Comparison of ENCODE assay signal across 20 mouse cellular contexts in genomic region chr14:46418371-46419097, GRCm38 (mm10). TPM values are rescaled to one million over a fixed set of nuclear protein-coding genes. Genes with fewer than 3 reads are reported as not detected.
DNase-seq lines count a peak whose midpoint lies in the region; ATAC-seq lines count a peak whose summit lies in the region.
"Had no signal": no experiment of that assay in that cellular context is flagged by ENCODE, and none has a peak within 500 bp of the region (broad histone marks: within the 10 kb centered on the region; RNA-seq: fewer than 3 reads in every experiment).

No protein-coding gene starts in this region.

- no peak overlapping the region for H3K4me3 ChIP-seq in hindbrain, embryonic 13.5 days
- H3K4me3 ChIP-seq in hindbrain, embryonic 16.5 days (ENCODE audit: low read length), result no peak overlapping the region
- H3K4me3 ChIP-seq in forebrain, embryonic 12.5 days (replicated peaks), result no peak overlapping the region
- H3K4me3 ChIP-seq: hindbrain, embryonic 15.5 days; limb, embryonic 12.5 days; megakaryocyte, embryonic 14.5 days; neural tube, embryonic 13.5 days had no signal

- DNase-seq in R1 (ENCODE audit: low read depth, low spot score), result peak; percentile 61
- peak; percentile 34 for DNase-seq in mesoderm, embryonic 11.5 days (ENCODE audit: low read depth, low spot score)
- no peak for DNase-seq in left cerebral cortex, postnatal 14 days (ENCODE audit: low spot score in 2 of 2)
- no peak for DNase-seq in left cerebral cortex, adult 11 months (ENCODE audit: low spot score)
- DNase-seq: lung, adult 2 months; right cerebral cortex, adult 18-20 months; thymus, adult 18-20 months had no signal

- H3K4me2 ChIP-seq in hindbrain, embryonic 13.5 days, result no peak overlapping the region
- H3K4me2 ChIP-seq in hindbrain, embryonic 16.5 days (ENCODE audit: low read length), result no peak overlapping the region
- H3K4me2 ChIP-seq in forebrain, embryonic 12.5 days, result no peak overlapping the region
- H3K4me2 ChIP-seq: hindbrain, embryonic 15.5 days; limb, embryonic 12.5 days; neural tube, embryonic 13.5 days had no signal

- 0 out of 2 replicates have a peak, but pooled peaks cover 2% of the 10 kb centered on the region for H3K27me3 ChIP-seq in hindbrain, embryonic 13.5 days
- no peaks in the 10 kb centered on the region; the same call in 1 of the 2 replicates for H3K27me3 ChIP-seq in hindbrain, embryonic 16.5 days (replicated peaks; ENCODE audit: control insufficient read depth, insufficient read depth, low read length)
- peaks cover 5% of the 10 kb centered on the region for H3K27me3 ChIP-seq in forebrain, embryonic 12.5 days
- H3K27me3 ChIP-seq: hindbrain, embryonic 15.5 days; limb, embryonic 12.5 days; megakaryocyte, embryonic 14.5 days; neural tube, embryonic 13.5 days had no signal

- no peak overlapping the region for H3K27ac ChIP-seq in hindbrain, embryonic 13.5 days
- H3K27ac ChIP-seq in hindbrain, embryonic 16.5 days (ENCODE audit: low read depth, low read length), result no peak overlapping the region
- peak overlapping the region; percentile 42; the same call in 1 of the 2 replicates for H3K27ac ChIP-seq in forebrain, embryonic 12.5 days
- H3K27ac ChIP-seq: hindbrain, embryonic 15.5 days; limb, embryonic 12.5 days; neural tube, embryonic 13.5 days had no signal

- intact Hi-C loops in left cerebral cortex, postnatal 14 days (cut with DNase I), result no loop called here

- H3K9ac ChIP-seq in hindbrain, embryonic 13.5 days, result no peak overlapping the region
- no peak overlapping the region for H3K9ac ChIP-seq in hindbrain, embryonic 16.5 days (ENCODE audit: low read depth, low read length)
- H3K9ac ChIP-seq in forebrain, embryonic 12.5 days, result no peak overlapping the region
- H3K9ac ChIP-seq: hindbrain, embryonic 15.5 days; limb, embryonic 12.5 days; neural tube, embryonic 13.5 days had no signal

- H3K36me3 ChIP-seq in hindbrain, embryonic 13.5 days, result no peaks in the 10 kb centered on the region
- no peaks in the 10 kb centered on the region for H3K36me3 ChIP-seq in hindbrain, embryonic 16.5 days (ENCODE audit: control insufficient read depth, insufficient read depth, low read length)
- H3K36me3 ChIP-seq in forebrain, embryonic 12.5 days (replicated peaks), result no peaks in the 10 kb centered on the region
- H3K36me3 ChIP-seq: hindbrain, embryonic 15.5 days; limb, embryonic 12.5 days; neural tube, embryonic 13.5 days had no signal

- no peaks in the 10 kb centered on the region for H3K9me3 ChIP-seq in hindbrain, embryonic 13.5 days
- H3K9me3 ChIP-seq in hindbrain, embryonic 16.5 days (ENCODE audit: control insufficient read depth, low read length), result 0 out of 2 replicates have a peak, but pooled peaks cover 3% of the 10 kb centered on the region
- H3K9me3 ChIP-seq in forebrain, embryonic 12.5 days, result no peaks in the 10 kb centered on the region
- H3K9me3 ChIP-seq: hindbrain, embryonic 15.5 days; limb, embryonic 12.5 days had no signal

- WGBS in hindbrain, embryonic 13.5 days, result 76% methylated on average over 15 of the region's 15 CpGs
- WGBS in hindbrain, embryonic 16.5 days, result 68% methylated on average over 15 of the region's 15 CpGs
- WGBS in forebrain, embryonic 12.5 days, result 43% methylated on average over 15 of the region's 15 CpGs

- H3K4me1 ChIP-seq in hindbrain, embryonic 13.5 days (replicated peaks), result 0 out of 2 replicates have a peak, but pooled peaks cover 6% of the 10 kb centered on the region
- no peaks in the 10 kb centered on the region for H3K4me1 ChIP-seq in hindbrain, embryonic 16.5 days (ENCODE audit: control insufficient read depth, insufficient read depth, low read depth, low read length)
- H3K4me1 ChIP-seq in forebrain, embryonic 12.5 days, result peaks cover 15% of the 10 kb centered on the region
- H3K4me1 ChIP-seq: hindbrain, embryonic 15.5 days; megakaryocyte, embryonic 14.5 days; neural tube, embryonic 13.5 days had no signal

- ATAC-seq in hindbrain, embryonic 13.5 days (ENCODE audit: low FRiP score), result 0 out of 2 replicates have a peak, but pooled peaks have one; percentile 13
- no peak; the same call in 1 of the 2 replicates for ATAC-seq in hindbrain, embryonic 16.5 days
- no peak; the same call in 1 of the 2 replicates for ATAC-seq in forebrain, embryonic 12.5 days (ENCODE audit: low FRiP score)
- ATAC-seq in inflammation-experienced regulatory T-cells, adult 6 months, result no peak

RNA-seq across cellular contexts. Expression of gene Bmp4, which starts 28.1 kb away (rescaled TPM):
- 3.2 and 4.1 TPM in 2 replicates for polyA plus RNA-seq in hindbrain, embryonic 13.5 days (2015; fragmentation: Nextera tagmentation; extraction: Ambion mirVana)
- 5.4 and 7.5 TPM in 2 replicates for polyA plus RNA-seq in hindbrain, embryonic 16.5 days (2015; fragmentation: Nextera tagmentation; extraction: Ambion mirVana)
- polyA plus RNA-seq in forebrain, embryonic 12.5 days (2016; fragmentation: Nextera tagmentation; extraction: Ambion mirVana), result 8.6 and 13.4 TPM in 2 replicates
- total RNA-seq in left cerebral cortex, postnatal 14 days (2021), result 10 to 100 TPM; 12.3 to 13.5 TPM
- not detected for polyA plus RNA-seq in inflammation-experienced regulatory T-cells, adult 6 months (2017; shearing (Covaris generic))

RNA-seq across cellular contexts. Expression of gene Gm15217, which starts 39.3 kb away (rescaled TPM):
- not detected in 2 replicates for polyA plus RNA-seq in hindbrain, embryonic 13.5 days (2015; fragmentation: Nextera tagmentation; extraction: Ambion mirVana)
- not detected in 2 replicates for polyA plus RNA-seq in hindbrain, embryonic 16.5 days (2015; fragmentation: Nextera tagmentation; extraction: Ambion mirVana)
- polyA plus RNA-seq in forebrain, embryonic 12.5 days (2016; fragmentation: Nextera tagmentation; extraction: Ambion mirVana), result not detected in 2 replicates
- not detected for total RNA-seq in left cerebral cortex, postnatal 14 days (2021)
- polyA plus RNA-seq in inflammation-experienced regulatory T-cells, adult 6 months (2017; shearing (Covaris generic)), result not detected
- total RNA-seq: adrenal gland, postnatal 14 days; gastrocnemius, postnatal 4 days; layer of hippocampus, adult 8-10 months had no signal
- polyA plus RNA-seq: cortical plate, adult 2 months; heart, embryonic 16.5 days; hindbrain, embryonic 15.5 days; limb, embryonic 12.5 days; neural tube, embryonic 13.5 days had no signal

Comparison
In these comparisons a context has a peak if more than half of its experiments do, and no peak if none do; other contexts are left out.
1. DNase-seq: peak in R1 (single experiment) and mesoderm, embryonic 11.5 days (single experiment); none in left cerebral cortex, postnatal 14 days (0 of 2) and left cerebral cortex, adult 11 months (single experiment).